Mouse (Mus musculus) lung, embryonic 15.5 days (tissue): ENCODE results near the gene Arhgap27. TPM values are rescaled to one million over a fixed set of nuclear protein-coding genes. Genes with fewer than 3 reads are reported as not detected.

ENCODE experiments used
- ATAC-seq: fragments of 200-750 bp; cut with Nextera tagmentation; 2 replicates; pipeline ENCODE4 v1.8.0; 2017; ENCODE audit warnings: moderate number of reproducible peaks, borderline replicate concordance; ENCODE audit not compliant: low FRiP score, low TSS enrichment; ENCODE audit errors: extremely low read depth
- H3K27ac ChIP-seq: fragments of 300-500 bp; sonication (generic); 2 replicates; pipeline ENCODE4 v1.5.1; 2015; ENCODE audit warnings: moderate library complexity, mild to moderate bottlenecking, inconsistent platforms
- H3K27me3 ChIP-seq: fragments of 300-500 bp; sonication (generic); 2 replicates; pipeline ENCODE4 v1.6.1; 2015; ENCODE audit warnings: inconsistent platforms
- H3K36me3 ChIP-seq: fragments of 300-500 bp; sonication (generic); 2 replicates; pipeline ENCODE4 v1.6.1; 2015; ENCODE audit warnings: inconsistent platforms
- H3K4me1 ChIP-seq: fragments of 300-500 bp; sonication (generic); 2 replicates; pipeline ENCODE4 v1.6.1; 2015; ENCODE audit warnings: inconsistent platforms
- H3K4me2 ChIP-seq: fragments of 300-500 bp; sonication (generic); 2 replicates; pipeline ENCODE4 v1.6.1; 2015; ENCODE audit warnings: inconsistent platforms, mild to moderate bottlenecking, moderate library complexity
- H3K4me3 ChIP-seq: fragments of 300-500 bp; sonication (generic); 2 replicates; pipeline ENCODE4 v1.5.1; 2015; ENCODE audit warnings: mild to moderate bottlenecking, inconsistent platforms
- H3K9ac ChIP-seq: fragments of 300-500 bp; sonication (generic); 2 replicates; pipeline ENCODE4 v1.6.1; 2015; ENCODE audit warnings: inconsistent platforms
- H3K9me3 ChIP-seq: fragments of 300-500 bp; sonication (generic); 2 replicates; pipeline ENCODE4 v1.6.1; 2016; ENCODE audit warnings: inconsistent platforms
- WGBS: fragments of 180-500 bp; shearing (Covaris S2); methylation state at CpG from one replicate; pipeline ENCODE4 v1.1.7; 2015; 5-methylcytosine and 5-hydroxymethylcytosine counted together
- polyA plus RNA-seq: library from polyadenylated mRNA; unstranded; fragments of >200 nt; fragmentation: Nextera tagmentation; extraction: Ambion mirVana; gene quantifications from 2 replicates; pipeline ENCODE4 v1.2.1, GENCODE M21; 2015

The Arhgap27 gene
- polyA plus RNA-seq, 1 experiment from 2014 or later, result 17.0 TPM

DNA sequence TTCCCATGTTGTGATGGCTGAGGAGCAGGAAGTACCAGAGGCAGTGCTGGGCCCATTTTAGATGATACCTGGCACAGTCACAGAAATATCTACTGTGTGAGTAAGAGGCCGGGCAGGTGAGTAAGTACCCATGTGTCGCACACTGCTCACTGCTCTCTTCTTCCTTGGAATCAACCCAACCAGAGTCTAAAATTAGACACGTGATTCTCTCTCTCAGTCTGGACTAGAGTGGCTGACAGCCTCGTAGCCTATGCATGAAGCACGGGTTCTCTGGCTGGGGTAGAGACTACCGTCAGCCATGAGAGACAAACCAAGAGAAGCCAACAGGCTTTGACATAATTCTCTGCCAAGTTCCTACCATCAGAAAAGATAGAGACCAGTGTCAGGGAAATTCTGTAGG, 14.8 kb upstream of the Arhgap27 start:
- 81% methylated on average over 6 of the region's 6 CpGs for WGBS
- no peak overlapping the region for H3K27ac ChIP-seq
- peaks cover 28% of the 10 kb centered on the region for H3K36me3 ChIP-seq
- H3K4me1 ChIP-seq, result peaks cover 20% of the 10 kb centered on the region
- ATAC-seq, result no peak
- H3K9ac ChIP-seq, result no peak overlapping the region
- no peaks in the 10 kb centered on the region for H3K9me3 ChIP-seq
- H3K27me3 ChIP-seq, result no peaks in the 10 kb centered on the region
- no peak overlapping the region for H3K4me2 ChIP-seq
- H3K4me3 ChIP-seq, result no peak overlapping the region

DNA sequence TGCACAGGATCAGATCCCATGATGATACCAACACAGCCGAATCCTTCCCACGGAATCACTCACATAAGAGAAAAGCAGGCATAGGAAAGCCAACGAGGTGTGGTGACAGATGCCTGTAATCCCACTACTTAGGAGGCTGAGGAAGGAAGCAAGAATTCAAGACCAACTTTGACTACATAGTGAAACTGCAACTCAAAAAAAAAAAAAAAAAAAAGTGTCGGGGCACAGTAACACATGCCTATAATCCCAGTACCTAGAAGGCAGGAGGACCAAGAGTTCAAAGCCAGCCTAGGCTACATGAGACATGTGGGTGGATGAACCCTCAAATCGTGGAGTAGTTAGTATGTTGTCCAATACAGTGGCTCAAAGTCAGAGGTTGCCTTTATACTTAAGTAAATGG, 12.3 kb upstream of the Arhgap27 start:
- H3K9ac ChIP-seq, result no peak overlapping the region
- H3K4me1 ChIP-seq, result peaks cover 17% of the 10 kb centered on the region; the same call in 1 of the 2 replicates
- peaks cover 28% of the 10 kb centered on the region for H3K36me3 ChIP-seq
- no peaks in the 10 kb centered on the region for H3K27me3 ChIP-seq
- H3K27ac ChIP-seq, result no peak overlapping the region
- H3K9me3 ChIP-seq, result no peaks in the 10 kb centered on the region
- ATAC-seq, result no peak
- H3K4me3 ChIP-seq, result no peak overlapping the region
- WGBS, result 64% methylated on average over 5 of the region's 5 CpGs
- H3K4me2 ChIP-seq, result no peak overlapping the region

DNA sequence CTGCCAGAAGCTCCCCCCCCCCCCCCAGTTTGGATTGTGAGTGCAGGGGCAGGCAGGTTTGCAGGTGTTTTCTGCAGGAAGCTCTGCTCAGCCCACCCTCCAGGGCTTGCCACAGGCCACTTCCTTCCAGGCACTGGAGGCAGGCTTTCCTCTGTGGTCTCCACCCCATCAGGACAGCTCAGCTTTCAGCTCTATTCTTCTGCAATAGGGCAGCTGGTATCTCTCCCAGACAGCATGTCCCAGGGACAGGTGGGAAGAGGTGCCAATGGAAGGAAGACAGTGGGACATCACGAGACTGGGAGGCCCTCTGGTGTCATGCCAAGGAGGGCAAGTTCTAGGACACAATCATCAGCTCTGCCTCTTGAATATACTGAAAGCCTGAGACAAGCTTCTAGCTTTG, 11.8 kb upstream of the Arhgap27 start:
- H3K4me1 ChIP-seq, result peaks cover 17% of the 10 kb centered on the region; the same call in 1 of the 2 replicates
- peaks cover 28% of the 10 kb centered on the region for H3K36me3 ChIP-seq
- no peaks in the 10 kb centered on the region for H3K27me3 ChIP-seq
- ATAC-seq, result peak; percentile 55; the same call in 1 of the 2 replicates
- no peak overlapping the region for H3K9ac ChIP-seq
- H3K9me3 ChIP-seq, result no peaks in the 10 kb centered on the region
- no peak overlapping the region for H3K27ac ChIP-seq
- 28% methylated on average over 1 of the region's 1 CpGs for WGBS
- H3K4me2 ChIP-seq, result no peak overlapping the region
- no peak overlapping the region for H3K4me3 ChIP-seq

DNA sequence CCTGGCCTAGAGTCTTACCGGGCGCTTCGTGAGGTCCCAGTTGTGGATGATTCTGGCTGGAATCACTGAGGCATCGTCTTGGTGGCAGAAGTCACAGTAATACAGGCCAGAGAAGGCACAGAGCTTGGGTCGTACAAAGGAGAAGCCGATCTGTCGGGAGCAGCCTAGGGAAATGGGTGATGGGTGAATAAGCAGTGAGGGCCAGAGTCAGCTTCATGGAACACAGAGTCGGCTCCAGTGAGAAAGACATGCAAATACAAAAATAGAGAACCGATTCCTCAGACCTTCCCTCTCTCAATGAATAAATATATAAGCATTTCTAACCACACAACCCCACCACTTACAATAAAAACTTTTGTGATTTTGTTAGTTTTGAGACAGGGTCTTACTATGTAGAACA, 10.4 kb upstream of the Arhgap27 start:
- Histone ChIP-seq H3K4me1 (peaks cover 22% of the 10 kb centered on the region; the same call in 1 of the 2 replicates), H3K36me3 (peaks cover 19% of the 10 kb centered on the region), H3K4me2 (no peak overlapping the region), H3K9ac (no peak overlapping the region), H3K4me3 (no peak overlapping the region), H3K27ac (no peak overlapping the region), H3K27me3 (no peaks in the 10 kb centered on the region), H3K9me3 (no peaks in the 10 kb centered on the region)
- WGBS, result 90% methylated on average over 9 of the region's 9 CpGs
- ATAC-seq, result no peak

DNA sequence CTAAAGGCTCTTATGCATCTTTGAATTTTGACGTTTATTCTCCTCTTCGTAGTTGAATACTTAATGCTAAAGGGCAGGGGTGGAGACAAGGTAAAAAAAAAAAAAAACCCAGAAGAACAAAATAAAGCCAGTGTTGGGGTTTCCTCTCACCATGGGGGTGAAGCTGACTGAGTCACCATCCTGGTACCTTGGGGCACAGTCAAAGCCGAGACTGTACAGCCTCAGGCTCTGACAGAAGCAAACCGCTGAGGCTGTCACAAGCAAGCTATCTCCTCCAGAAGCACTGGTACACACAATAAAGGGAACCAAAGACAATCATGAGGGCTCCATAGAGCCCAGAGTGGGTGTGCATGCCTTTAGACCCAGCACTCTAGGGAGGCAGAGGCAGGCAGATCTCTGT, 9.1 kb upstream of the Arhgap27 start:
- H3K4me1 ChIP-seq, result peaks cover 22% of the 10 kb centered on the region; the same call in 1 of the 2 replicates
- H3K27ac ChIP-seq, result peak overlapping the region; percentile 82
- no peaks in the 10 kb centered on the region for H3K9me3 ChIP-seq
- no peak overlapping the region for H3K4me2 ChIP-seq
- H3K27me3 ChIP-seq, result no peaks in the 10 kb centered on the region
- ATAC-seq, result no peak
- H3K4me3 ChIP-seq, result no peak overlapping the region
- no peak overlapping the region for H3K9ac ChIP-seq
- WGBS, result 82% methylated on average over 4 of the region's 4 CpGs
- peaks cover 13% of the 10 kb centered on the region for H3K36me3 ChIP-seq

DNA sequence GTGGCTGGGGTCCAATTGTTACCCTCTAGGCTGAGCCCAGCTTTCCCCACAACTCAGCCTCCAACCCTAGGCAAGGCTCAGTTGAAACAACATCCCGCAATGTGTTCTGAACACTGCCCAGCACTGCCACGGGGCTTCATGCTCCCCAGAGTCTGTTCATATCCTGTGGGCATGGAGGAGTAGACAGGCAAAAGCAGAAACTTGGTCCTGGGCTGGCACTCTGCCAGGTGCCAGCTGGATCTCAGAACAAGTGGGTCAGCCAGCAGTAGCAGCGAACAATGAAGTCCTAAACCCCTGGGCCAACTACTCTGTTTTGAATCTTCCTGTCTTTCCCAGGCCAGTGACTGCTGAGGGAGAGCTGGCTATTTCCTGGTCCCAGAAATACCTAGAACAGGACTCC, 8.6 kb upstream of the Arhgap27 start:
- Histone ChIP-seq H3K27ac (peak overlapping the region; percentile 82), H3K4me1 (peaks cover 22% of the 10 kb centered on the region; the same call in 1 of the 2 replicates), H3K4me3 (no peak overlapping the region), H3K4me2 (no peak overlapping the region), H3K9me3 (no peaks in the 10 kb centered on the region), H3K27me3 (no peaks in the 10 kb centered on the region), H3K36me3 (peaks cover 15% of the 10 kb centered on the region), H3K9ac (no peak overlapping the region)
- WGBS, result 53% methylated on average over 3 of the region's 3 CpGs
- ATAC-seq, result no peak

DNA sequence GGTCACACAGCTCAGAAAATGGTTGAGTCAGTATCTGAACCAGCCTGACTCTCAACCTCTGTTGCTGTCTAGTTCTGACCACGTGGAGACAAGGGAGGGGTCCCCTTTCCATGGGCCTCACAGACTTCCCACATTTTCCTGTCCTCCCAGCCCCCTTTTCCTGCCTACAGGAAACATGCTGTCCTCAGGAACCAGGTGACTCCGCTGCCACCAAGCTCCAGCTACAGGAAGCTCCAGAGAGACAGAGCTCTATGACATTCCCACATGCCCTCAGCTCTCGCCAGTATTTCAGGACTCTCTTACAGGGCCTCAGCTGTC, 7.7 kb upstream of the Arhgap27 start:
- peak; percentile 40; the same call in 1 of the 2 replicates for ATAC-seq
- no peak overlapping the region for H3K9ac ChIP-seq
- peak overlapping the region; percentile 82 for H3K27ac ChIP-seq
- no peak overlapping the region for H3K4me3 ChIP-seq
- no peaks in the 10 kb centered on the region for H3K27me3 ChIP-seq
- H3K9me3 ChIP-seq, result no peaks in the 10 kb centered on the region
- H3K4me1 ChIP-seq, result peaks cover 22% of the 10 kb centered on the region; the same call in 1 of the 2 replicates
- H3K36me3 ChIP-seq, result peaks cover 12% of the 10 kb centered on the region; the same call in 1 of the 2 replicates
- H3K4me2 ChIP-seq, result no peak overlapping the region
- WGBS, result 79% methylated on average over 3 of the region's 3 CpGs

DNA sequence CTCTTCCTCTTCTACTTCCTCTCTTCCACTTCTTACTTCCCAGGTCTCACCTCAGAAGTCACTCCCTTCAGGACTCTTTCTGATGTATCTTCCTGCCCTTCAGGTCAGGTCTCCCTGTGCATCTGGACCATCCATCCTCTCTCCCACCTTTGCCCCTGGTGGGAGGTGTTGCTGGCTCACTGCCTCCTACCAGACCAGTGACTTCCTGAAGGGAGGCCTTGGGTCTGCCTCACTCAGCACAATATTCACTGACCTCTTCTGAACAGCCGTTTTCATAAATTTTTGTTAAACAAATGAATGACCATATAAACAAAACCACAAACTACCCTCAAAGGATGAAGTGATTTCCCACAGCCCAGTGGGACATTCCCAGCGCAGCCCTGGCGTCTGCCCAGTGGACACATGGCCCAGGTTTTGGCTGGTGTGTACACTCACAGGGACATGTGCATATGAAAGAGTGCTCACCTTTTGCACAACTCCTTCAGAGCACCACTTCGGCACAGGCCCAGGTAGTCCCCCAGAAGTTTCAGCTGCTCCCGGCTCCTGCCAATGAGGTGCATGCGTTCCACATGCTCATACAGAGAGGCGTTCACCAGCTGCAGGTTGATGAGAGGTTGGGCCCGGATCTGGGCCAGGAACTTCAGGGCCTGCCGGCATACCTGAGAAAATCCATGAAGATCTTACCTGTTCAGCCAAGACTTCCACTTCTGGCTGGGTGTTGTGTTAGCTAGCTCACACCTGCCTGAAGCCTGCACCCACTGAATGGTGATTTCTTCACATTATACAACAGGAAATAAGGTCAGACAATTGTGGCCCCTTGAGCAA, 7.1 kb upstream of the Arhgap27 start:
- ATAC-seq, result no peak
- Histone ChIP-seq H3K4me3 (no peak overlapping the region), H3K9me3 (no peaks in the 10 kb centered on the region), H3K4me1 (peaks cover 21% of the 10 kb centered on the region; the same call in 1 of the 2 replicates), H3K27me3 (no peaks in the 10 kb centered on the region), H3K9ac (no peak overlapping the region), H3K4me2 (no peak overlapping the region), H3K36me3 (peaks cover 11% of the 10 kb centered on the region; the same call in 1 of the 2 replicates), H3K27ac (peak overlapping the region; percentile 44; the same call in 1 of the 2 replicates)
- WGBS, result 81% methylated on average over 9 of the region's 9 CpGs

DNA sequence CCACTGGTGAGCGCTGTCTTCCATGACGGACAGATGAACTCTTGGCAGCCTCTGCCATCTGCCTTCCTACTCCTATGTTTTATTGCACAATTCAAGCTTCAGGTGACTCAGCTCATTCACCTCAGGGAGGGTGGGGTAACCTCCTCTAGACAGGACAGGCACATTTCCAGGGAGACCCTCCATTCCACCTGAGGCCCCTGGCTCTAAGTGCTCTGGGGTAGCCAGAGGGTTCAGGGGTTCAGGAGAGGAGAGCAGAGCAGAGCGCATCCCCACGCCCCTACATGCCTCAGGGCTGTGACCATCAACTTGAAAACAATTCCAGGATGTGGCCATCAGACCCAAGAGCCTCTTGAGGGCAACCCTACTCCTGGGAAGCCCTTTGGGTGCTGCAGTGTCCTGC, 2.0 kb upstream of the Arhgap27 start:
- Histone ChIP-seq H3K27me3 (peaks cover 36% of the 10 kb centered on the region), H3K27ac (no peak overlapping the region), H3K4me3 (no peak overlapping the region), H3K4me2 (no peak overlapping the region), H3K4me1 (peaks cover 39% of the 10 kb centered on the region), H3K36me3 (peaks cover 11% of the 10 kb centered on the region; the same call in 1 of the 2 replicates), H3K9ac (no peak overlapping the region), H3K9me3 (no peaks in the 10 kb centered on the region)
- WGBS, result 85% methylated on average over 4 of the region's 4 CpGs
- no peak for ATAC-seq

DNA sequence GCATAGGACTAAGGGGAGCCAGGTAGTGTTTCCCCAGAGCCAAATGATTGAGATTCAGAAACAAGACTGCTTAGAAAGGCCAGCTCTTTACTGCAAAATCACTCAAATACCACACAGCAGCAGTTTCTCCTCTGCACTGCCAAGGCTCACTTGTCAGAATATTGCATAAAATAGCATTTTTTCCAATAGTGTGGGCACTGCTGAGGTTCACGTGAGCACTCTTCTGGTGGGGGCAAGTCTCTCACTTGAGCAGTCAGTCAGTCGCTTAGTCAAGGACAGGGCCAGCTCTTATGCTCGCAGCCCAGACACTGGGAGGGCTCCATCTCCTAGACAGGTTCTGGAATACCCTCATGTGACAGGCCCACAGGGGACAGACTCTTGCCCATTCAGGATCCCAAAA, 1.5 kb upstream of the Arhgap27 start:
- Histone ChIP-seq H3K27me3 (peaks cover 36% of the 10 kb centered on the region), H3K4me1 (peaks cover 39% of the 10 kb centered on the region)
- 69% methylated on average over 3 of the region's 3 CpGs for WGBS

DNA sequence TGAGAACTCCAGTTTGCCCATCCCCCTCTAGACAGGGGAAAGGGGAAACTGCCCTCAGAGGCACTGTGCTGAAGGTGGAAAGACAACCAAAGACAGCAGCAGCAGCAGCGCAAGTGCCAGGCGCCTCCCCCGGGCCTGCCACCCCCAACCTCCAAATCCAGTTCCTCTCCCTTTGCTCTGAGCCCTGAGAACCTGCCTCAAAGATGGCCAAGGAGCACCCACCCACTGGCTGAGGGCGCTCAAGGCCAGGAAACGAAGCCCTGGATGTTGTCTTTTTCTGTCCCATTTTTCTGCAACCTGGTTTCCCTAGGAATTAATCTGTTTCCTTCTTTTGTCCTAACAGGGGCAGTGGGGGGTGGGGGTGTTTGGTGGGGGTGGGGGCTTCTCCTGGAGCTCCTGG, 843 bp upstream of the Arhgap27 start:
- peaks cover 11% of the 10 kb centered on the region; the same call in 1 of the 2 replicates for H3K36me3 ChIP-seq
- no peak for ATAC-seq
- H3K27me3 ChIP-seq, result peaks cover 39% of the 10 kb centered on the region
- H3K4me3 ChIP-seq, result no peak overlapping the region
- peak overlapping the region; percentile 89 for H3K4me2 ChIP-seq
- no peak overlapping the region for H3K9ac ChIP-seq
- peak overlapping the region; percentile 88 for H3K27ac ChIP-seq
- H3K9me3 ChIP-seq, result no peaks in the 10 kb centered on the region
- 41% methylated on average over 5 of the region's 5 CpGs for WGBS
- H3K4me1 ChIP-seq, result peaks cover 41% of the 10 kb centered on the region

More for the DNA sequence above, 1.5 kb upstream of the Arhgap27 start:
- no peaks in the 10 kb centered on the region for H3K9me3 ChIP-seq
- ATAC-seq, result no peak
- H3K36me3 ChIP-seq, result peaks cover 11% of the 10 kb centered on the region; the same call in 1 of the 2 replicates
- no peak overlapping the region for H3K4me3 ChIP-seq
- H3K4me2 ChIP-seq, result no peak overlapping the region
- no peak overlapping the region for H3K9ac ChIP-seq
- peak overlapping the region; percentile 88; the same call in 1 of the 2 replicates for H3K27ac ChIP-seq

DNA sequence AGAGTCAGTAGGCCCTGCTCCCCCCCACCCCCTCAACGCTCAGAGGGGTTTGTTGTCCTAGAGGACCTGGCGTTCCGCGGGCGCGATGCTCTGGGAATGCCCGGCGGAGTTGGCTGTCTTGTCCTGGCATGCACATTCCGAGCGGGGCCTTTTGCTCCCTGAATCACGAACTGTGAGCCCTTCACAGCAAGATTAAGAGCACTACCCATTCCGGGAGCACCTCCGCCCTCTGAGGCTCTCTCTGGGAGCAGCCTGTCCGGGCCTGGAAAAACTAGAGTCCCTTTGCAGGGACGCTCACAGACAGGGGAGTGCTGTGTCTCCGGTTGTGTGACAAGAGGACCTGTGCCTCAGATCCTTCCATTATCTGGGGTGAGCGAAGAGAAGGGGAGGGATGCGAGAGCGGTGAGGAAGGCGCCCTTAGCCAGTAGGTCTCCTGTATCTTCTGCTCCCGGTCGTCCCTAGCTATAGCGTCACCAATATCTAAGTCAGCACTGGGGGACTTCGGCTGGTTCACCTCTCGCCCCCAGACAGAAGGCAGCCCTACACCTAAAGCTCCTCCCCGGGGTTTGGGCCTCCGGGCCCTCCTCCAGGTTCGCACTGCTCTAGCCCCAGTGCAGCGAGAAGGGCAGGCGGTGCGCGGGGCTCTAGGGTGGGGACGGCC, 841 bp downstream of the Arhgap27 start:
- ATAC-seq, result peak; percentile 15; the same call in 1 of the 2 replicates
- H3K9ac ChIP-seq, result peak overlapping the region; percentile 64
- H3K27me3 ChIP-seq, result peaks cover 46% of the 10 kb centered on the region
- H3K9me3 ChIP-seq, result no peaks in the 10 kb centered on the region
- peak overlapping the region; percentile 50 for H3K4me3 ChIP-seq
- peak overlapping the region; percentile 89 for H3K4me2 ChIP-seq
- WGBS, result 0% methylated on average over 33 of the region's 33 CpGs
- H3K36me3 ChIP-seq, result peaks cover 11% of the 10 kb centered on the region; the same call in 1 of the 2 replicates
- H3K27ac ChIP-seq, result peak overlapping the region; percentile 88
- peaks cover 51% of the 10 kb centered on the region for H3K4me1 ChIP-seq
